8 mouse cellular contexts compared by ENCODE assay signal in genomic region chr10:45103184-45103583, GRCm38 (mm10). TPM values are rescaled to one million over a fixed set of nuclear protein-coding genes. Genes with fewer than 3 reads are reported as not detected.
A peak's percentile ranks its signal among the peaks of the same experiment; 100 is the strongest.
DNase-seq lines count a peak whose midpoint lies in the region; ATAC-seq lines count a peak whose summit lies in the region.
"Had no signal": no experiment of that assay in that cellular context is flagged by ENCODE, and none has a peak within 500 bp of the region (broad histone marks: within the 10 kb centered on the region; RNA-seq: fewer than 3 reads in every experiment).

No protein-coding gene starts in this region.

- peak; percentile 29 for DNase-seq in lung, postnatal 10 days
- no peak for DNase-seq in lung, adult 18-20 months
- peak; percentile 64 for DNase-seq in forebrain, embryonic 14.5 days (ENCODE audit: low spot score)
- DNase-seq in mesoderm, embryonic 11.5 days (ENCODE audit: low read depth, low spot score) = peak; percentile 84
- DNase-seq in thymus, postnatal 25 days = peak; percentile 67
- DNase-seq in layer of hippocampus, adult 8-10 months (ENCODE audit: low spot score in 2 of 2) = no peak
- no peak for DNase-seq in frontal cortex, postnatal 36 days (ENCODE audit: low spot score in 2 of 2)

- no peak overlapping the region for H3K4me3 ChIP-seq in forebrain, embryonic 14.5 days (ENCODE audit: low read depth, low read length)

- H3K36me3 ChIP-seq in forebrain, embryonic 14.5 days (ENCODE audit: control insufficient read depth, insufficient read depth, low read length) = peaks cover 17% of the 10 kb centered on the region

- no peaks in the 10 kb centered on the region for H3K9me3 ChIP-seq in forebrain, embryonic 14.5 days (replicated peaks; ENCODE audit: control insufficient read depth, low read length)

- ATAC-seq in forebrain, embryonic 14.5 days = peak; percentile 62
- ATAC-seq: activated CD4-positive, CD25-positive, alpha-beta regulatory T cell, adult 4 months had no signal

- H3K4me2 ChIP-seq in forebrain, embryonic 14.5 days (ENCODE audit: low read length) = no peak overlapping the region

- no peak overlapping the region for H3K9ac ChIP-seq in forebrain, embryonic 14.5 days (ENCODE audit: low read length)

- H3K4me1 ChIP-seq in forebrain, embryonic 14.5 days (ENCODE audit: control insufficient read depth, insufficient read depth, low read length) = peaks cover 8% of the 10 kb centered on the region

- H3K27ac ChIP-seq in forebrain, embryonic 14.5 days (ENCODE audit: low read depth, low read length) = no peak overlapping the region; the same call in 1 of the 2 replicates

- 50% methylated on average over 11 of the region's 11 CpGs for WGBS in forebrain, embryonic 14.5 days

- no peaks in the 10 kb centered on the region for H3K27me3 ChIP-seq in forebrain, embryonic 14.5 days (replicated peaks; ENCODE audit: control insufficient read depth, insufficient read depth, low read length)

RNA-seq across cellular contexts. Expression of gene Prep, which starts 36.2 kb away (rescaled TPM):
- 14.2 and 16.7 TPM in 2 replicates for polyA plus RNA-seq in forebrain, embryonic 14.5 days (2014; fragmentation: Nextera tagmentation; extraction: Ambion mirVana)
- 1 to 10 TPM; 8.5 to 9.7 (median 8.9) TPM for total RNA-seq in layer of hippocampus, adult 8-10 months (2022)

Comparison
In these comparisons a context has a peak if more than half of its experiments do, and no peak if none do; other contexts are left out.
1. DNase-seq: peak in lung, postnatal 10 days (single experiment), forebrain, embryonic 14.5 days (single experiment), mesoderm, embryonic 11.5 days (single experiment) and thymus, postnatal 25 days (single experiment); none in lung, adult 18-20 months (0 of 2), layer of hippocampus, adult 8-10 months (0 of 2) and frontal cortex, postnatal 36 days (0 of 2).